Mouse (Mus musculus): ENCODE measurements around the gene R3hdm2.

- TF ChIP-seq CTCF (IDR thresholded peaks at IDR 0.05; ENCODE audit: borderline replicate concordance, control insufficient read depth, extremely low read depth, insufficient read depth, low read length, poor library complexity) (no peak), POLR2A (IDR thresholded peaks at IDR 0.05; ENCODE audit: control insufficient read depth, extremely low read depth, insufficient read depth, low read length, poor library complexity) (no peak)
Observed at GRCm38 (mm10) chr10:127391774-127392173, 11.6 kb downstream of the R3hdm2 start.

Measured in thymus, adult 2 months (tissue).